Mouse (Mus musculus): ENCODE results near the gene Vsx1. TPM values are rescaled to one million over a fixed set of nuclear protein-coding genes. Genes with fewer than 3 reads are reported as not detected.
A peak's percentile ranks its signal among the peaks of the same experiment; 100 is the strongest.

The Vsx1 gene
- total RNA-seq, 2 experiments from 2014 or later: not detected

GRCm38 (mm10) chr2:150667820-150668766 is 21.1 kb downstream of the Vsx1 start, which contains the start of gene Acss1:
TSS of gene Acss1 (minus strand) at chr2:150668500.
- DNase-seq: peak; percentile 66

GRCm38 (mm10) chr2:150667065-150667819 is 21.9 kb downstream of the Vsx1 start:
- DNase-seq: no peak

- DNase-seq: no peak
Observed at GRCm38 (mm10) chr2:150666723-150667064, 22.5 kb downstream of the Vsx1 start.

- no peak for DNase-seq
Observed at GRCm38 (mm10) chr2:150665534-150666451, 23.4 kb downstream of the Vsx1 start.

- DNase-seq: no peak
Observed at GRCm38 (mm10) chr2:150665006-150665405, 24.2 kb downstream of the Vsx1 start.

GRCm38 (mm10) chr2:150664152-150664920 is 24.8 kb downstream of the Vsx1 start:
- DNase-seq: no peak

- DNase-seq: no peak
Observed at GRCm38 (mm10) chr2:150663255-150663654, 25.9 kb downstream of the Vsx1 start.

- DNase-seq: no peak
Observed at GRCm38 (mm10) chr2:150662007-150662406, 27.2 kb downstream of the Vsx1 start.

GRCm38 (mm10) chr2:150660668-150661451 is 28.3 kb downstream of the Vsx1 start:
- DNase-seq: no peak

- DNase-seq: no peak
Observed at GRCm38 (mm10) chr2:150660049-150660448, 29.1 kb downstream of the Vsx1 start.

- DNase-seq: no peak
Observed at GRCm38 (mm10) chr2:150656975-150657768, 32.0 kb downstream of the Vsx1 start.

GRCm38 (mm10) chr2:150656112-150656511 is 33.0 kb downstream of the Vsx1 start:
- DNase-seq: no peak

GRCm38 (mm10) chr2:150655290-150655689 is 33.9 kb downstream of the Vsx1 start:
- DNase-seq: no peak

- no peak for DNase-seq
Observed at GRCm38 (mm10) chr2:150654814-150655213, 34.3 kb downstream of the Vsx1 start.

- no peak for DNase-seq
Observed at GRCm38 (mm10) chr2:150651366-150651765, 37.8 kb downstream of the Vsx1 start.

GRCm38 (mm10) chr2:150650511-150651074 is 38.6 kb downstream of the Vsx1 start:
- no peak for DNase-seq

- no peak for DNase-seq
Observed at GRCm38 (mm10) chr2:150648300-150648895, 40.8 kb downstream of the Vsx1 start.

- no peak for DNase-seq
Observed at GRCm38 (mm10) chr2:150647681-150648299, 41.4 kb downstream of the Vsx1 start.

Data from gastrocnemius, postnatal 10 days (tissue).